Mouse (Mus musculus): ENCODE data around the gene Clpx.

DNA sequence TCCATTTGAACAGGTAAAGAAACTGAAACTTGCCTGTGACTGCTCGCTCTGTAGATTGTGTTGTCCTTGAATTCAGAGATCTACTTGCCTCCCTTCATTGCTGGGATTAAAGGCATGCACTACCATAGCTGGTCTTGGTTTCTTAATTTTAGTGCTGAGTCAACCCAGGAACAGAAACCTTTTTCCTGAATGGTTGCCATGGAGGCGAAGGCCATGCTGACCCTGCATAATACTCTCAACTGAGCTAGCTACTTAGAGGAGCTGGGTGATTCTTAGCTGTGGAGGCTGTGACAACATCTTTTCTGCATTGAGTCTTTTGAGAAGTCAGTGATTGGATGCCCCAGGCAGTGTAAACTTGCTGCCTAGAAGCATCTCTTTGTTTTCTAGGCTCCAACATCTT lies 62.9 kb downstream of the Clpx start:
- no peak for TF ChIP-seq CTCF (IDR thresholded peaks at IDR 0.05; ENCODE audit: low read depth)
- no peak for TF ChIP-seq EP300 (optimal IDR thresholded peaks at IDR 0.05)

Data from stomach, postnatal 0 days (tissue).